Mouse (Mus musculus): ENCODE measurements at regions not wholly inside any gene's neighbourhood (a gene's known extent, or its start where the extent isn't known, plus 50 kb on each side); places are given as distances from the start of the nearest gene placed in this dataset.

DNA sequence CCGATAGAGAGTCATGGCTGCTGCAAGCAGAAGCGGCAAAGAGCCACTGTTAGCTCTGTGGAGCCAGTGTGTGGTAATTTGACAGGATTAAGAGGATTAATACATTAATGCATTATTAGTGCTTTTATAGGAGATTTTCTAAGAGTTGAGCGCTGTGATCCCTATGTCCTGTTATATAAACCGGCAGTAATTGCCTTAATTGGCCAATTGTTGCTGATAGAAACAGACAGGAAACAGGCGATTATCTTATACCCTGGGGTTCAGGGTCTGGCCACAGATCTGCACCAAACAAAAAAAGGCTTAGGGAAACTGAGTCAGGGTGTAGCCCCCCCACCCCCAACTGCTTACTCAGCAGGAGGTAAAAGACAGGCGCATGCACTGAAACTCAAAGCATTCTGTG, 436.7 kb downstream of the Cdk5rap2 start:
- DNase-seq (ENCODE audit: low spot score in 2 of 2), result no peak

GRCm38 (mm10) chr4:69971721-69972120, 438.5 kb downstream of the Cdk5rap2 start:
- no peak for DNase-seq (ENCODE audit: low spot score in 2 of 2)

GRCm38 (mm10) chr4:69968424-69968823, 441.8 kb downstream of the Cdk5rap2 start:
- DNase-seq (ENCODE audit: low spot score in 2 of 2), result no peak

Data from cerebellum, postnatal 4 days (tissue).